Mouse (Mus musculus) layer of hippocampus, postnatal 10 days (tissue): Measurements from ENCODE around the gene Ptgdr2. TPM values are rescaled to one million over a fixed set of nuclear protein-coding genes. Genes with fewer than 3 reads are reported as not detected.
A peak's percentile ranks its signal among the peaks of the same experiment; 100 is the strongest.

Experiments
- DNase-seq, 2 experiments: peaks; one replicate each; pipeline ENCODE4 v3.0.0; 2021; ENCODE audit warnings: low spot score in 2 of 2
- total RNA-seq, 2 experiments: library from RNA; stranded (reverse); gene quantifications; 2 replicates each; pipeline ENCODE4 v1.2.3; 2021

Ptgdr2 gene
- total RNA-seq, 2 experiments from 2014 or later: 0.29 to 0.39 TPM

GRCm38 (mm10) chr19:10974238-10974865 lies 37.4 kb downstream of the Ptgdr2 start, which contains the start of gene Ms4a10:
Ms4a10 (minus strand) TSS chr19:10974670.
- DNase-seq: no peak

- DNase-seq: no peak
These were observed 38.2 kb downstream of the Ptgdr2 start for GRCm38 (mm10) chr19:10975187-10975586.

GRCm38 (mm10) chr19:10976318-10976717 lies 39.4 kb downstream of the Ptgdr2 start:
- DNase-seq: no peak

- peak; percentile 78 to 85 for DNase-seq
These were observed 42.5 kb downstream of the Ptgdr2 start for GRCm38 (mm10) chr19:10979184-10980168.

GRCm38 (mm10) chr19:10980210-10980609 lies 43.2 kb downstream of the Ptgdr2 start:
- no peak for DNase-seq

GRCm38 (mm10) chr19:10983146-10983545 lies 46.2 kb downstream of the Ptgdr2 start:
- peak; percentile 30 to 31 for DNase-seq

- DNase-seq: no peak
These were observed 47.6 kb downstream of the Ptgdr2 start for GRCm38 (mm10) chr19:10984551-10984950.

GRCm38 (mm10) chr19:10985889-10986288 lies 48.9 kb downstream of the Ptgdr2 start:
- DNase-seq: no peak

GRCm38 (mm10) chr19:10988563-10988962 lies 51.6 kb downstream of the Ptgdr2 start:
- no peak for DNase-seq

- DNase-seq: no peak
These were observed 53.8 kb downstream of the Ptgdr2 start for GRCm38 (mm10) chr19:10990751-10991150.

- DNase-seq: no peak
These were observed 55.0 kb downstream of the Ptgdr2 start for GRCm38 (mm10) chr19:10991911-10992310.

Other genes with a start within 250 kb of the Ptgdr2 start
- gene Vps37c, start 248.4 kb upstream of the Ptgdr2 start, total RNA-seq: 10 to 100 TPM; 24.6 to 26.9 TPM
- under 1 TPM; 0.29 to 0.32 TPM for gene Cd5, start 198.2 kb upstream of the Ptgdr2 start, total RNA-seq
- not detected for gene Cd6, start 107.1 kb upstream of the Ptgdr2 start, total RNA-seq
- gene Slc15a3, start 97.4 kb upstream of the Ptgdr2 start, total RNA-seq: 1 to 10 TPM; 1.1 to 1.5 TPM
- 100 to 1,000 TPM; 250 to 259 TPM for gene Tmem132a, start 67.2 kb upstream of the Ptgdr2 start, total RNA-seq
- gene Tmem109, start 55.2 kb upstream of the Ptgdr2 start, total RNA-seq: 10 to 100 TPM; 36.4 to 37.3 TPM
- gene Prpf19, start 41.9 kb upstream of the Ptgdr2 start, total RNA-seq: 100 to 1,000 TPM; 191 to 208 TPM
- not detected for gene Zp1, start 16.5 kb upstream of the Ptgdr2 start, total RNA-seq
- 1 to 10 TPM; 9.3 to 9.9 TPM for gene Ccdc86, start 12.1 kb downstream of the Ptgdr2 start, total RNA-seq
- not detected for gene Ms4a10, start 37.5 kb downstream of the Ptgdr2 start, total RNA-seq
- not detected for gene Ms4a15, start 56.1 kb downstream of the Ptgdr2 start, total RNA-seq
- not detected for gene Ms4a18, start 80.9 kb downstream of the Ptgdr2 start, total RNA-seq
- not detected for gene Ms4a8a, start 143.9 kb downstream of the Ptgdr2 start, total RNA-seq
- gene 1700017D01Rik, start 193.7 kb downstream of the Ptgdr2 start, total RNA-seq: not detected
- not detected for gene 1700025F22Rik, start 228.2 kb downstream of the Ptgdr2 start, total RNA-seq